Mouse (Mus musculus) brain, embryonic 14.5 days (tissue): ENCODE measurements around the gene Dynlt1a.
"Not testable (repeated sequence)": the region's sequence is repeated elsewhere in the genome, so short reads cannot be mapped to it uniquely, and the experiment has no call there.

Source experiments
- CTCF ChIP-seq: fragments of 200-500 bp; IDR thresholded peaks from 2 replicates; pipeline ENCODE4 v1.5.1; 2012; ENCODE audit warnings: inconsistent platforms, mild to moderate bottlenecking, moderate library complexity, borderline replicate concordance; ENCODE audit not compliant: insufficient read depth, insufficient read length; ENCODE audit errors: extremely low read depth
- POLR2A ChIP-seq: fragments of 200-500 bp; IDR thresholded peaks from 2 replicates; pipeline ENCODE4 v1.6.1; 2012; ENCODE audit warnings: mild to moderate bottlenecking, inconsistent platforms, borderline replicate concordance; ENCODE audit not compliant: poor library complexity, insufficient read depth, insufficient read length, severe bottlenecking; ENCODE audit errors: extremely low read depth

- not testable (repeated sequence) for TF ChIP-seq POLR2A, CTCF
These were observed 1.6 kb downstream of the Dynlt1a start for GRCm38 (mm10) chr17:6315706-6316105.
